Mouse (Mus musculus): Measurements from ENCODE around the gene Lrrc73.

- no peak for TF ChIP-seq CTCF (IDR thresholded peaks at IDR 0.05; ENCODE audit: control insufficient read depth, insufficient read depth, insufficient replicate concordance, low read depth, low read length)
- no peak for TF ChIP-seq POLR2A (IDR thresholded peaks at IDR 0.05; ENCODE audit: control insufficient read depth, low read depth, low read length)
Measured at GRCm38 (mm10) chr17:46241471-46241870, 11.9 kb upstream of the Lrrc73 start.

All from testis, adult 2 months (tissue).